Mouse (Mus musculus): ENCODE results near the gene Garem2. TPM values are rescaled to one million over a fixed set of nuclear protein-coding genes. Genes with fewer than 3 reads are reported as not detected.

The Garem2 gene
- total and polyA plus RNA-seq, 3 experiments, result 0.21 TPM; not detected in 2

DNA sequence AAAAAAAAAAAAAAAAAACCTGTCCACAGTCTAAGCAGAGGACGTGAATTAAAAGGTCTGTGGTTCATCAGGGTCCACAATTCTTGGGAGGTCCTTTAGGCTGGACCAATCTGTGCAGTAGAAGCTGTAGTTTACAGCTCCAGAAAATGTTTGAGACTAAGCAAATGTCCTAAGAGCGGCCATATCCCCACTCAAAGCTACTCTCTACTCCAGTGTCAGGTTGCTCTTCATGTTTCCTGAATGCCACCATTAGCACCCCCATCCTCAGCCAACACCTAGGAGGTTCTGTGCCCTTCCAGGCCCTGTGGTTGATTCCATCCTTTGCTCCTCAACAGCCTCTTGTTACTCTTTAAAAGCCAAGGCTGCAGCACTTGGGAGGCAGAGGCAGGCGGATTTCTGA, 32.6 kb upstream of the Garem2 start:
- TF ChIP-seq SIN3A (IDR thresholded peaks at IDR 0.05; ENCODE audit: low read length) (no peak), ZC3H11A (IDR thresholded peaks at IDR 0.05; ENCODE audit: low read depth, low read length) (no peak), UBTF (IDR thresholded peaks at IDR 0.05; ENCODE audit: low read depth, low read length) (no peak), ZNF384 (IDR thresholded peaks at IDR 0.05; ENCODE audit: low read depth, low read length) (peak; percentile 37; the same call in 1 of the 2 replicates), USF1 (IDR thresholded peaks at IDR 0.05; ENCODE audit: low read depth, low read length) (no peak)
- H3K9me3 ChIP-seq (replicated peaks; ENCODE audit: low read length), result no peaks in the 10 kb centered on the region
- peaks cover 0 to 31% of the 10 kb centered on the region in 2 experiments; a peak in 2 of 4 replicates for H3K4me1 ChIP-seq (ENCODE audit: control insufficient read depth in 1 of 2, insufficient read depth in 2 of 2)
- dilution Hi-C loops (cut with MboI; ENCODE audit: extremely low pct_ligation_motif_present, extremely low pct_unique_long_range_greater_than_20kb, low sequenced_read_pairs), result no loop called here
- no peak for DNase-seq (ENCODE audit: extremely low read depth)
- peaks cover 43% of the 10 kb centered on the region for H3K79me2 ChIP-seq (replicated peaks; ENCODE audit: control insufficient read depth, extremely low read depth, insufficient read depth, poor library complexity, severe bottlenecking)
- H3K27me3 ChIP-seq (replicated peaks), result no peaks in the 10 kb centered on the region
- peak overlapping the region; percentile 75 for H3K9ac ChIP-seq (ENCODE audit: insufficient read depth, low read depth)
- peak overlapping the region; percentile 61 to 81 (median 71) for H3K4me3 ChIP-seq (replicated peaks in 1 of 3; ENCODE audit: low read depth in 2 of 3, low read length in 2 of 3, poor library complexity in 1 of 3)
- peaks cover 30 to 45% of the 10 kb centered on the region in 2 experiments for H3K36me3 ChIP-seq (replicated peaks in 1 of 2; ENCODE audit: control insufficient read depth in 1 of 2, insufficient read depth in 1 of 2, low read length in 1 of 2)
- H3K4me2 ChIP-seq (ENCODE audit: insufficient read depth, low read depth, poor library complexity, severe bottlenecking), result peak overlapping the region; percentile 91
- in situ Hi-C loops (cut with MboI; ENCODE audit: low pct_ligation_motif_present, low pct_unique_long_range_greater_than_20kb, low sequenced_read_pairs), result no loop called here
- H3K27ac ChIP-seq (ENCODE audit: insufficient read depth, low read depth), result peak overlapping the region; percentile 40; the same call in 1 of the 2 replicates

DNA sequence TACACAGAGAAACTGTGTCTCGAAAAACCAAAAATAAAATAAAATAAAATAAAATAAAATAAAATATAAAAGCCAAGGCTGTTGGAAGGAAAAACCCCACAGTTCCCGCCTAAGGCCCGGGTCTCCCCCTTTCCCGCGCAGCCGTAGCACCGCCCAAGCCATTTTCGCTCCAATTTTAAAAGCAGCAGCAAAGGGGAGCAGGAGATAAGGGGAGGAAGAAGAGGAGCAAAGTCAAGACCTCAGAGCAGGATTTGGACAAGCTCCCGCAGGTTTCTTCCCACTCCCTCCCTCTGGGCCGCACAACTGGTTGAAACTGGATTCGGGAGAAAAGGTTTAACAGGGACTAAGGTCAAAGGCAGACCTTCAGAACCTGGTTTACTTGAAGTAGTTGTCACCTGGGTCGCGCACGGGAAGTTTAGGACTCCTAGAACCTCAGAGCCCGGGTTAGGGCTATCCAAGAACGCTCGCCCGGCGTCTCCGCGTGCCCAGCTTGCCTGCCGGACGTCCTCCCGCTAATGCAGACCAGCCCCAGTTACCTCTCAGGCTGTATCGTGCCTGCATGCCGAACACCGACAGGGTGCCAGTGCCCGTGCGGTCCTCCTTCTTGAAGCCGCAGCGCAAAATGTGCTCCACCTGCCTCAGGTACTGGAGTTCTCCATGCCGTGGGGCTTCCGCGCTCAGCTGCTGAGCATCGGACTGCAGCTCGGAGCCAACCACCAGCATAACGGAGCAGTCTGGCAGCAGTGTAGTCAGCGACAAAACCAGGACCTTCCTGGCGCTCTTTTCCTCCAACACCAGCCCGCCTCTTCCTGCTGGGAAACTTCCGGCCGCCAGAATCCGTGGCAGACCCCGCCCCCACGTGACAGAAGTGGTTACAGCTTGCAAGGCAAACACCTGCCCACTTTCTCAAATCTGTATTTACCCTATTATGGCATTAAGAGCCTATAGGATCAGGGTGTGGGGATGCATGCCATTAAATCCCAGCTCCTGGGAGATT, 31.8 kb upstream of the Garem2 start, which contains the start of gene Tyms:
Gene Tyms, minus strand, starts transcription at position 793 of the 997 bp plus-strand sequence.
- Histone ChIP-seq H3K79me2 (replicated peaks; ENCODE audit: control insufficient read depth, extremely low read depth, insufficient read depth, poor library complexity, severe bottlenecking) (peaks cover 40% of the 10 kb centered on the region), H3K36me3 (replicated peaks in 1 of 2; ENCODE audit: control insufficient read depth in 1 of 2, insufficient read depth in 1 of 2, low read length in 1 of 2) (peaks cover 22 to 38% of the 10 kb centered on the region in 2 experiments), H3K9me3 (replicated peaks; ENCODE audit: low read length) (no peaks in the 10 kb centered on the region), H3K4me1 (ENCODE audit: control insufficient read depth in 1 of 2, insufficient read depth in 2 of 2) (peaks cover 0 to 25% of the 10 kb centered on the region in 2 experiments; a peak in 2 of 4 replicates), H3K27ac (ENCODE audit: insufficient read depth, low read depth) (peak within 1 kb of the TSS; percentile 80), H3K9ac (ENCODE audit: insufficient read depth, low read depth) (peak within 1 kb of the TSS; percentile 75), H3K27me3 (replicated peaks) (no peaks in the 10 kb centered on the region), H3K4me3 (replicated peaks in 1 of 3; ENCODE audit: low read depth in 2 of 3, low read length in 2 of 3, poor library complexity in 1 of 3) (peak within 1 kb of the TSS; percentile 81 to 93 (median 86)), H3K4me2 (ENCODE audit: insufficient read depth, low read depth, poor library complexity, severe bottlenecking) (peak within 1 kb of the TSS; percentile 91)
- dilution Hi-C loops (cut with MboI; ENCODE audit: extremely low pct_ligation_motif_present, extremely low pct_unique_long_range_greater_than_20kb, low sequenced_read_pairs) (no loop called here), in situ Hi-C loops (cut with MboI; ENCODE audit: low pct_ligation_motif_present, low pct_unique_long_range_greater_than_20kb, low sequenced_read_pairs) (no loop called here)
- DNase-seq (ENCODE audit: extremely low read depth), result peak; percentile 85
- TF ChIP-seq MAX (IDR thresholded peaks at IDR 0.05; ENCODE audit: low read length) (peak; percentile 89), SIN3A (IDR thresholded peaks at IDR 0.05; ENCODE audit: low read length) (peak; percentile 80), ZNF384 (IDR thresholded peaks at IDR 0.05; ENCODE audit: low read depth, low read length) (no peak), JUND (conservative IDR thresholded peaks at IDR 0.05; ENCODE audit: low read depth, low read length) (no peak), CHD1 (IDR thresholded peaks at IDR 0.05; ENCODE audit: low read depth, low read length) (no peak), CTCF (conservative IDR thresholded peaks at IDR 0.05 in 1 of 2, IDR thresholded peaks at IDR 0.05 in 1 of 2; ENCODE audit: low read depth in 2 of 2, low read length in 2 of 2) (0 out of 4 replicates have a peak, but pooled peaks of 1 of the 2 experiments have one; percentile 5), TBP (conservative IDR thresholded peaks at IDR 0.05; ENCODE audit: low read depth, low read length) (0 out of 2 replicates have a peak, but pooled peaks have one; percentile 63), MAZ (IDR thresholded peaks at IDR 0.05; ENCODE audit: low read depth, low read length) (no peak), IRF4 (IDR thresholded peaks at IDR 0.05; ENCODE audit: low read depth, low read length) (peak; percentile 36), POLR2AphosphoS2 (IDR thresholded peaks at IDR 0.05; ENCODE audit: low read depth, low read length) (peak; percentile 81; the same call in 1 of the 2 replicates), UBTF (IDR thresholded peaks at IDR 0.05; ENCODE audit: low read depth, low read length) (no peak), TCF12 (IDR thresholded peaks at IDR 0.05; ENCODE audit: low read depth, low read length) (peak; percentile 76), NRF1 (IDR thresholded peaks at IDR 0.05; ENCODE audit: low read depth, low read length) (peak; percentile 77), USF1 (IDR thresholded peaks at IDR 0.05; ENCODE audit: low read depth, low read length) (peak; percentile 86), NELFE (IDR thresholded peaks at IDR 0.05; ENCODE audit: low read depth, low read length) (peak; percentile 88), CHD2 (IDR thresholded peaks at IDR 0.05; ENCODE audit: low read length) (peak; percentile 41; the same call in 1 of the 2 replicates), PAX5 (IDR thresholded peaks at IDR 0.05; ENCODE audit: low read length) (no peak), RCOR1 (conservative IDR thresholded peaks at IDR 0.05; ENCODE audit: low read depth, low read length) (no peak; the same call in 1 of the 2 replicates), BHLHE40 (IDR thresholded peaks at IDR 0.05; ENCODE audit: low read depth, low read length) (peak; percentile 95), EP300 (IDR thresholded peaks at IDR 0.05; ENCODE audit: low read length) (0 out of 2 replicates have a peak, but pooled peaks have one; percentile 41), RAD21 (IDR thresholded peaks at IDR 0.05; ENCODE audit: low read depth, low read length) (peak; percentile 7), MYC (IDR thresholded peaks at IDR 0.05; ENCODE audit: low read depth, low read length) (peak; percentile 71), ELF1 (IDR thresholded peaks at IDR 0.05; ENCODE audit: low read depth, low read length) (peak; percentile 79), KAT2A (IDR thresholded peaks at IDR 0.05; ENCODE audit: insufficient replicate concordance, low read length) (peak; percentile 79), HCFC1 (IDR thresholded peaks at IDR 0.05; ENCODE audit: low read depth, low read length) (peak; percentile 75), MXI1 (IDR thresholded peaks at IDR 0.05; ENCODE audit: low read depth, low read length) (peak; percentile 59; the same call in 1 of the 2 replicates), MEF2A (IDR thresholded peaks at IDR 0.05; ENCODE audit: borderline replicate concordance, low read depth, low read length) (0 out of 2 replicates have a peak, but pooled peaks have one; percentile 43)
